Mouse (Mus musculus): ENCODE measurements around the gene Dapk1.

Dapk1 gene

DNA sequence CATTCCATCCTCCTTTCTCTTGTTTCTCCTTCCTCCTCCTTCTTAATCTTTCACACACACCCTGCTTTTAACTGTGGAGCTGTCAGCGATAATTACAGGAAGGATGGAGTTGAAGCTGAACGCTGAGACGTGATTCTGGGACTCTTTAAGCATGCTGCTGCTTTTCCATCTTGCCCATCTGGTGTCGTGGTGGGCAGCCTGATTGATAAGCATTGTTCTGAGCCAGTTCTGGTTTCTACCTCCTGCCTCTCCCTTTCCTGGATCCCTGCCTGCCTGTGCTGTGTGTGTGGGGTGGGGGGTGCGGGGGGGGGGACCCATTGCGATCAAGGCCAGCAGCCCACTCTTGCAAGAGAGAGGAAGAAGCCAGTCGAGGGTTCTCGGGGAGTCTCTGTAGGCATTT lies 95.0 kb downstream of the Dapk1 start:
- no peak for DNase-seq

DNA sequence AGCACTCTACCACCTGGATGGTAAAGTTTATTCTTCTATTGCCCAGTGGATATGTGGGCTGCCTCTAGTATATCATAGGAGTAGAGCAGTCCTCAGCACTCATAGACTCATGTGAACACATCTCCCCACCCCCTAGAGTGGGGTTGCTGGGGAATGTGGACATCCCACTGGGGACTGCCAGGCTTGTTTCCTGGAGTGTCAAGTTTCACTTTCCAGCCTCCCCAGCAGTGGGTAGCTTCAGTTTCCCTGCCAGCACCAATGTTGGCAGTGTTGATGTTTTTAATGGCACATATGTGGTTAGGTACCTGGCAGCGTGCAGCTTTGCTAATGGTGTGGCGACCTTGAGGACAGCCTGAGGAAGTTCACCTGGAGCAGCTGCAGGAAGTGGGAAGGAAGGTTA lies 96.3 kb downstream of the Dapk1 start:
- DNase-seq, result no peak

DNA sequence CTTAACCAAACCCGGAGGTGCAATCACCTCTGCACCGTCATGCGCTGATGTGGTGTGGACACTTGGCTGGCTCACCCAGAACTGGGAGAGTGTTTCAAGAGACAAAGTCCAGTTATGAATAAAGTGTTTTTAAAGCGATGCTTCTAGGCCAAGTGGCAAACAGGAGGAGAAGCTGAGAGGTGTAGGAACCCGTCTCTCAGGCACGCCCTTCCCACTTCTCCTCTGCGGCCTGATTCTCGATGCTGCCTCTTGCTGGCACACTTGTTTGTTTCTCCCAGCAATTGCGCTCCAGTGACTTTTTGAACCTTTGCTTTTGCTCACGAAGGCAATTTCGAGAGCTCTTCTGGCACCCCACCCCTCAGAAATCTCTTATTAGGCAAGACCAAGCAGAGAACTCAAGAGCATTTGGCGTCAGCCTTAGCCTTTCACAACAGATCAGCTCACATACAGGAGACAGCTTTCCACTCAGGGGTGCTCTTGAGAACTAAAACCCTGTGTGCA lies 100.0 kb downstream of the Dapk1 start:
- no peak for DNase-seq

DNA sequence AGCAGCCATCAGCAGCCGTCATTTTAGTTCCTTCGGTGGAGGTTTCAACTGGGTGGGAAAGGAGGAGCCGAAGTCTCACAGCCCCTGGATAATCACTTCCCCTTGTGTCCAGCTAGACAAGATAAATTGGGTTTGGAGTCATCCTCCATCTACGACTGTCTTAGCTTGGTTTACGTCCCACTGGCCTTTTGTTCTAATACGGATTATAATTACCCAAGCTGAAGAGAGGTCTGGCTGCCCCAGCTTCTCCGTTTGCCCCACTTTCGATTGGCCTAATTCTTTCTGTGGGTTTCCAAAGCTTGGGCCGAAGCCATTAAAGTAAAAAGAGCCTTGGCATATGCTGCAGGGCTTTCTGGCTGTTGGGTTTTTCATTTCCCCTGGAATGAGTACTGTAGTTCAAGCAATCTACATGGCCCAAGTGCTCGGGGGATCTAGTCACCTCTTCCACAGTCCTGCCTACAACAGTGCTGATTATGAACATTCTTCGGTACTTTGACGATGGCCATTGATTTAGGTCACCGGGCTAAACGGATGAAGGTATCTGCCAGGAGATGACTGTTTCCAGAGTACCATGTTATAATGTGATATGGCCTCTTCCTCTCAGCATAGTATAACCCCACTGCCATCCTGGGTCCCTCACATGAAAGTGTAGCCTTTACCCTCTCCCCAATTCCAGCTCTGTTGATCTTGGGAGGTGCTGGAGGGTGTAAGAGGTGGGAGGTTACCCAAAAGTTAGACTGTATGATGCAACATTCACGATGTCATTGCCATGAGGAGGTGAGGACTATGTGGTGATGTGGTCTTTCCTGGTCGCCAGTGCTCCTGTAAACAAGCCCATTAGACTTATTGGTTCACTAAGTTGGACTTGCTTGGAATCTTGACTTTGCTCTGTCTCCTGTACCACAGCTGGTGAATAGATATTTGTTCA lies 106.1 kb downstream of the Dapk1 start:
- no peak for DNase-seq

DNA sequence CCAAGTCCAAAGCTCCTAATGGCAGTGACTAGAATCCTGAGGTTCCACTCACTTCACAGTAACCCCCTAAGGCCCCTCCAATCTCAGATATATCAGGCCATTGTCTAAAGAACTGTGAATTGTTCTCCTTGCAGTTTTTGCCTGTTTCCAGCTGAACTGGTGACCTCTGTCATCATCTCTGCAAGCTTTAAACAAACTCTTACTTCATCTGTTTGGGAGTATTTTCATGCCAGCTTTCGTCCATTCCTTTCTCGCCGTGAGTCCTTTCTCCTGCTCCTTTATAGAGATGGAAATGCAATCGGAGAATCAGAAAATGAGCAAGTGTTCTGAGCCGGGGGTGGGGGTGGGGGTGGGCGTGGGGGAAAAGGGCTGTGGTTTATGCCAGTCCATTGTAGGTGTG lies 107.4 kb downstream of the Dapk1 start:
- DNase-seq, result no peak

DNA sequence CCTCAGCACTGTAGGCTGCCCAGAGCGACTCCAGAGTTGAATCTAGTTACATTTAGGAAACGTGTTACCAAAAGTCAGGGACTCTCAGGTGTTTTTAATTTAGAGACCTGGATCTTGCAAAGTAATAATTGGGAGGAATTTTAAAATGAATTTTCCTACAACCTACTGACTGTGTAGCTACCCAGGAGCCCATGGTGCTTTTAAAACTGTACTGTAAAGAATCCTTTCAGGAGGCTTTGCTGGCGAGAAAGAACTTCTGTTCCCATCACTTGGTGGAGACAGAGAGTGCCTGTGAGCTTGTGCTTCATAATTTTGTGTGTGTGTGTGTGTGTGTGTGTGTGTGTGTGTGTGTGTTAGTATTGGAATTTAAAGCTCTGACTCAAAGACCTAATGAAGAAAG lies 109.2 kb downstream of the Dapk1 start:
- no peak for DNase-seq

DNA sequence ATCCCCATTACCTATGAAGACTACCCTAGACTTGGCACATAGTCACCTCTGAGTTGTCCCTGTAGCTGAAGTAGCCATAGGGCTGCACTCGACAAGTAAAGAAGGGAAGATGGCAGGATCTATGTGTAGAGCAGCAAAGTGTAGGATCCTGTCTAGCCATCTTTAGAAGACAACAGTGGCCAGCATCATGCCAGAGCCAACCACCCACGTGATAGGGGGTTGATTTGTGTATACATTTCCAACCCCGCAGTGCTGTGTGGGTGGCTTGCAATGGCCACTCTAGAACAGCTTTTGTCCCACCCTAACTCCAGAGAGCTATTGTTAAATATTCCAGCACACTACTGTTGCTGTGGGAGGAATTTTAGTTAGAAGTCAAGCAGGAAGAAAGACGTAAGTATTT lies 111.8 kb downstream of the Dapk1 start:
- DNase-seq, result no peak

DNA sequence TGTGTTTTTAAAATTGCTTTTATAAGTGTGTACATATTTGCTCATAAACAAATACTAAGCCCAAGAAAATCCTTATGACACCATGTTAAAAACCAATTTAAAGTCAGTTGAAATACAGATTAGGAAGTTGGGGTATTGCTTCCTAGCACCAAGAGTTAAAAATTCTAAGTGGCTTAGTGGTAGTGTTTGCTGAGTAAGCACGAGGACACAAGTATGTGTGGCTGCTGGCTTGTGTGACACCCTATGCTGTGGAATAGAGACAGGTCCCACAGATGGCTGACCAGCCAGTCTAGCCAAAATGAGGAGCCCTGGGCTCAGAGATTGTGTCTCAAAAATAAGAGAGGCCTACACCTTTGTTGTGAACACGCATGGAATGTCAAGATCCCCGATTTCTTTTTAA lies 114.4 kb downstream of the Dapk1 start:
- no peak for DNase-seq

DNA sequence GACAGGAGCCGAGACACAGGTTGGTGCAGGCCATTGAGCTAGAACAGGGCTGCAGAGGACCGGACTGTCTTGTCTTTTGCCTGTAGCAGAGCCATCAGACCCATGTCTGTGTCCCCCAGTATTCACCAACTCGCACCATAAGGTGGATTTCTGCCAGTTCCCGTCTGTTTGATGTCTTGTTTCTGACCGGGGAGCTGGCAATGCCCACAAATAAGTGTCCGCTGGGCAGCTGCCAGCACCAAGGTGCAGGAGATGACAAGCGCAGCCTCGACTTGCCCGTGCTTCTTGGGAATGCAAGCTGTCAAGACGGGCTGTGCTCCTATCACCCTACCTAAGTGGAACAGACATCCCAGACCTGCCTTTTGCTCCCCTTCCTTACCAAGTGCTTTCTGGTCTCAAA lies 115.7 kb downstream of the Dapk1 start:
- DNase-seq, result no peak

DNA sequence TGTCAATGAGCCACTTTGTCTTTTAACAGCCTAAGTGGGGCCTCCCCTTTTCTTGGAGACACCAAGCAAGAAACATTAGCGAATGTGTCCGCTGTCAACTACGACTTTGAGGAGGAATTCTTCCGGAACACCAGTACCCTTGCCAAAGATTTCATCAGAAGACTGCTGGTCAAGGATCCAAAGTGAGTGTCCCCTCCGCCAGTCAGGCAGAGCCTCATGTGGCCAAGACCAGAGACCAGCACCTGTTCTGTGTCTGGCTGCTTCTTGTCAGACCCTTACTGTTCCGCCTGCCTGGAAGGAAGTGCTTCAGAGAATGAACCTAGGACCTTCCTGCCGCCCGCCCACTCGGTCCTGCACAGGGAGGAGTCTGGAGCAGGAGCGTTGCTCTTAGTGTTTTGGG lies 117.8 kb downstream of the Dapk1 start:
- DNase-seq, result no peak

DNA sequence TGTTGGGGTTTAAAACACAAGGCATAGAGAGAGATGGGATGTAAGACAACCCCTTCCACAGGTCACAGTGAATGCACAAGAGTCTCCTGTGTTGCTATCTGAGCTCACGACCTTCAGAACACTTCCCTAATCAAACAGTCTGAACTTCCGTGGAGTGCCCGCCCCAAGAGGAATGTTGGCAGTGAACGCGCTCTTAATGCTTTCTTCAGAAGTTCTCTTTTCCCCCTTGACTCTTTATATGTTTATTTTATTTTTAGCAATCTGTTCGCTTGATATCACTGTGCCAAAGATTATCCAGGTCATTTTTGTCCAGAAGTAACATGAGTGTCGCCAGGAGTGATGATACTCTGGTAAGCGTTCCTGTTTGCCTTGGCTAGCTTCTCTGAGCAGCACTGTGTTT lies 121.0 kb downstream of the Dapk1 start:
- DNase-seq, result no peak

DNA sequence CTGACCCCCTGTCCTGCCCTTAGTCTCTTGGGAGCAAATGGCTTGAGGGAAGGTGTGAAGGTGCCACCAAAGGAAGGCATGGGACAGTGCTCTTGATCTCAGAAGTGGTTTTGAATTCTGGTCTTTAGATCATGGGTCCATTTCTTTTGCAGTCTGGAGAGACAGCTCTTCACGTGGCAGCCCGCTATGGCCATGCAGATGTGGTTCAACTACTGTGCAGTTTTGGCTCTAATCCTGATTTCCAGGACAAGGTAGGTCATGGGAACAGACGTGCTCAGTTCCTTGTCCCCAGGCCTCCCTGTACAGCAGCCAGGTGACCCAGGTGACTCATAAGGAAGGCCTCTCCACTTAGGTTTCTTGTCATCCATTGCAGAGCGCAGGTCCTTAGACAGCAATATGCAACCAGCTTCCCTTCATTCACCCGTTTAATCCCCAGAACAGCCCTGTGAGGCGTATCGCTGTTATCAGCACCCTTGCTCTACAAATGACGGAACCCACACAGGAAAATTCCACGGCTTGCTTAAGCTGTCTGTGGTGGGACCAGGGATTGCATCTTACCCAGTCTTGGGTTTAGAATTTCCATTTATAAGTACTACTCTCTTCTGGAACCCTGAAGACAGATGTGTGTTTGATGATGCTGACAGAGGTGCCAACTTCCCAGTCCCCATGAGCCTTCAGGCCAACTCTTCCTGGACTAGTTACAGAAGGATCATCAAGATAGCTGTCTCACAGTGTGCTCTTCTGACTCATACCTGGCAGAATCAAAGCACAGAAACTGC lies 126.7 kb downstream of the Dapk1 start:
- DNase-seq, result no peak

DNA sequence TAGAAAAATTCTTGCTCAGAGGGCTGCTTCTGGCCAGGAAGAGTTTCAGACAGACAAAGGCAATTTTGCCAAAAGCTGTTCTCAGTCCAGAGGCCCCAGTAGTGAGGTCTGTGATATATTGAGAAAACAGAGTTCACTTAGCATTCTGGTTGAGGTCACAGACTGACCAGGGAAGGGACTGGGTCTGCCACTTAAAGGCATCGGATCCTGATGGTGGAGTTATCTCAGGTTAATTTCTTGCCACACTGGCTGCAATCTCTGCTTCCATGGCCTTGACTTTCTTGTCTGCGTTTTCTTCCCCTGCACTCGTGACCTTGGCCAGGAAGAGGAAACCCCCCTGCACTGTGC lies 127.3 kb downstream of the Dapk1 start:
- DNase-seq, result no peak

DNA sequence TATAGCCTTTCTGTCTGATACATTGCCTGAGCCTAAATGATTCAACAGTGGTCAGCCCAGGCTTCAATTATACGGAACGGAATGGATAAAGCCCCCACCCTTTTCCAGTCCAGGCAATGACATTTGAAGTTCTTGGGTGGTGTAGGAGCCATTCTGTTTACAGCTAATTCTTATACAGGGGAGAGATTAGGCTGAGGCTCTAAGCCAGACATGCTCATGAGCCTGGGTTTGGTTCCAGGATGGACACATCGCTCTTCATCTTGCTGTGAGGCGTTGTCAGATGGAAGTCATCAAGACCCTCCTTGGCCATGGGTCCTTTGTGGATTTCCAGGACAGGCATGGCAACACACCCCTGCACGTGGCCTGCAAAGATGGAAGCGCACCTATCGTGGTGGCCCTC lies 128.8 kb downstream of the Dapk1 start:
- DNase-seq, result no peak

DNA sequence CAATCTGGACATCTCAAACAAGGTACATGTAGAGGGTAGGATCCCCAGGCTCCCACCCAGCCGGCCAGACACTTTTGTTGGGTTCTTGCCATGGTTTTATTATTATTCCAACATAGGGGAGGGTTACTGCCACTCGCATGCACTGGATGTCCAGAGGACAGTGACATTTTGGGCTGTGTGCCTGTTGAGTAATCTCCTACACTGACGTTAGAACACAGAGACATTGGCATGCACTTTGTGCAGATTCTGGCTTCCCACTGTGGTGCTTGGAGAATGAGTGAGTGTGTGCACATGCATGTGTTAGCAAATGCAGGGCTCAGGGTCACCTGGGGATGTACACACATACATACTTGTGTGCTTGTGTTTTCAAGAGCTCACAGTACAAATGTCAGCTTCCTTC lies 129.3 kb downstream of the Dapk1 start:
- DNase-seq, result no peak

DNA sequence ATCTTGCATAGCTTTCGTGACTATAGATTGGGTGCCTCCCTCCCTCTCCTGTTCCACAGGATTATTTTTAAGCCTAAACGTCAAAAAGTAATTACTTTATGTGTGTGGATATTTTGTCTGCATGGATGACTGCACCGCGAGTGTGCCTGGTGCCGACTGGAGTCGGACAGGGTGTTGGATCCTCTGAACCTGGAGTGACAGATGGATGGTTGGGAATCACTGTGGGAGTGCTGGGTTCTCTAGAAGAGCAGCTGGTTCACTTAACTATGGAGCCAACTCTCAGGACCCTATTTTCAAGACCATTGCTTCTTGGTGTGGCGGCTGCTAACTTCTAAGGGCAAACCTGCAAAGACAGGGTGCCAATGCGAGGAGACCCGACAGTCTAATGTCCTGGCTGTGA lies 133.6 kb downstream of the Dapk1 start:
- DNase-seq, result no peak

DNA sequence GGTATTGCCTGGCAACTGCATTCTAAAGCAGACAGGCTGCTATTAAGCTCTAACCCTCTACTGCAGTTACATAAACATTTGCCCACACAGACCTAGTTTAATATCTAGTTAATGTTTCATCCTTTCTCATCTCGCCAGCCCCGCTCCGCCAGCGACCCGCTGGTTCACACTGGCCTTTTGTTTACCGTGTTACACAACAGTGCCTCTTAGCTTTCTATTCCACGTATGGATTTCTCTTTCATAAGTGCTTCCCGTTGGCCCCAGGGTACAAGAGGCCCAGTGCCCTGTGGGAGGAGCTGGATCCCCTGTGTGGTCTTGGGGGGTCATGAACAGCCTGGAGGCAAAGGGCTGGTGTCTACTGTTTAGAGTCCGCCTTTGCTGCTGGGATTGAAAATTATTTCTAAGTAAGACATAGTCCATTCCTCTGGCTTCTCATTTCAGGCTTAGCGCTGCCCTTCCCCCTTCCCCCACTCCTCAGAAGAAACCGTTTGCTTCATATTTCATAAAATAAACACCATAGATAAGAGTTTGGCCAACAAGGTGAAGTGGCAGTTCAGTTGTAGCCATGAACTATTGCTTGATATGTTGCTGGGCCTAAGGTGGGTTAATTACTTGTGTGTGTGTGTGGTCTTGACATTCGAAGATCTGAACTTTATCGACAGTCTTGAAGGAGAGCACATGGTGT lies 134.8 kb downstream of the Dapk1 start:
- DNase-seq, result no peak

DNA sequence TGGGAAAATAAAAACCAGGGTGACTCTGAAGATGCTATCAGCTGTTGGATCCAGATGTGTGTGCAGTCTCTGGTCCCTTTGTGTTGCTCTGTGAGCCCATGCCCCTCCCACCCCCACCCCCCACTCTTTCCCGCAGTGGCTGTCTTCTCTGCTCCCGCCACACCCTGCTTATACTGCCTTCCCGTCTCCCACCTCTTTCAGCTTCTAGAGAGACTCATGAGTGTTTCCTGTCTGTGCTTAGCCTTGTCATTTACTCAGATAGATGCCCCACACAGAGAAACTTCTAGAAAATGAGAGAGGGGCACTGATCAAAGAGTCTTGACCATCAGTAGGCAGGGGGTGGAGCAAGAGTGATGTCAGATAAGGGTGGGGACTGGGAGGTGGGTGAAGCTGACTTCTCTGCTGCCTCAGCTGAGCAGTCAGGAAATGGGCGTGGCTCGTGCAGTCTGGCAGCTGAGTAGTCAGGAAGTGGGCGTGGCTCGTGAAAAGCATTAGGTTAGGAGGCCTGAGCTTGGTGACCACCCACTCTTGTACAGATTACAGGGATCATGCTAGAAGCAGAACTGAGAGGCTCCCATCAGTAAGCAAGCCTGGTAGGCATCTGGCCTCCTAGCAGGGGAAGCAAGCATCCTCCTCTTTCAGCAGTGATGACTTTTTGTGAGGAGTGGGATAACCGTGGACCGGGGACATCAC lies 136.0 kb downstream of the Dapk1 start:
- DNase-seq, result peak; percentile 68

DNA sequence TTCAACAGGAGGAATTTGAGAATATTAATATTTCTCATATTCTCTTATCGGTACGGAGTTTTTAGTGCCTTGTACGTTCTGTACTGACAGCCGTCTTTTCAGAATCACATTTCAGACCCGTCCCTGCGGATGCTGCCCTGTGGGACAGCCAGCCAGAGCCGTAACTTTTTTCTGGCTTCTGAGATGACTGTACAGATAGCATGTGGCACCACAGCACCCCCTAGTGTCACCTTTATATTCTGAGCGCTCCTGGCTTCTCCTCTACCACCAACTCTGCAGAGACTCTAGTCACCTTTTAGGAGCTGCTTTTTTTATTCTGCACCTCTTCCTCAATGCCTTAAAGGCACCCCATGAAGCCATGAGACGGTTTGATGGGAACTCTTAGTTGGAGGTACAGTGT lies 136.7 kb downstream of the Dapk1 start:
- peak; percentile 67 for DNase-seq

DNA sequence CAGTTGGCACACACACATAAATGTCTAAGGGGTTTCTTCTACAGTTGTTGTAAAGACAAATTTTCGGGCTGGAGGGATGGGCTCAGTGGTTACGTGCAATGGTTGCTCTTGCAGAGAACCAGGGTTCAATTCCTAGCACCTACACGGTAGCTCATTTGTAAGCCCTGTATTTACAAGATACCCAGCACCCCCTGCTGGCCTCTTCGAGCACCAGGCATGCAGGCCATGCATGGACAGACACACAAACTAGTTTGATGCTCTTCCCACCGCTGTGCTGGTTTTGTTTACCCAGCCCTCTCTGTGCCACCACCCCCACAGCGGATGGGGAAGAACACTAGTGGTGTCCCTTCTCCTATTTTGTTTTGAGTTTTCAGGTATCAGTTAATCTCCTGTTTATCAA lies 138.5 kb downstream of the Dapk1 start:
- DNase-seq, result no peak

DNA sequence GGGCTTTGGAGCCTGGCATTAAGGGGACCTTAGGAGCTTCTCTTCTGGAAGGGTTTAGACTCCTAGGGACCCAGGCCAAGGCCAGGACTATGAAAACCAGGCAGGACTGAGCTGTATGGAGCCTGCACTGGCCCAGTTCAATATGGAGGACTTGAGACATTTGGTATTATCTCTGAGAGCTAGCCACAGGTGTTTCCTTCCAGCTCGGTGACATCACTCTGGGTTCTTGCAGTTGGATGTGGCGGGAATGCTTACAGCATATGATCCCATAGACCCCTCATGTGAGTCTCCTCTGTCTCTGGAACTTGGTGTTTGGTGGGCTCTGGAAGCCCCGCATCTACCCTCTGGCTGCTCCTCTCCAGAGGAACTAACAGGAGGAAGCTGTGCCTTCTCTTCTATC lies 140.9 kb downstream of the Dapk1 start:
- DNase-seq, result no peak

DNA sequence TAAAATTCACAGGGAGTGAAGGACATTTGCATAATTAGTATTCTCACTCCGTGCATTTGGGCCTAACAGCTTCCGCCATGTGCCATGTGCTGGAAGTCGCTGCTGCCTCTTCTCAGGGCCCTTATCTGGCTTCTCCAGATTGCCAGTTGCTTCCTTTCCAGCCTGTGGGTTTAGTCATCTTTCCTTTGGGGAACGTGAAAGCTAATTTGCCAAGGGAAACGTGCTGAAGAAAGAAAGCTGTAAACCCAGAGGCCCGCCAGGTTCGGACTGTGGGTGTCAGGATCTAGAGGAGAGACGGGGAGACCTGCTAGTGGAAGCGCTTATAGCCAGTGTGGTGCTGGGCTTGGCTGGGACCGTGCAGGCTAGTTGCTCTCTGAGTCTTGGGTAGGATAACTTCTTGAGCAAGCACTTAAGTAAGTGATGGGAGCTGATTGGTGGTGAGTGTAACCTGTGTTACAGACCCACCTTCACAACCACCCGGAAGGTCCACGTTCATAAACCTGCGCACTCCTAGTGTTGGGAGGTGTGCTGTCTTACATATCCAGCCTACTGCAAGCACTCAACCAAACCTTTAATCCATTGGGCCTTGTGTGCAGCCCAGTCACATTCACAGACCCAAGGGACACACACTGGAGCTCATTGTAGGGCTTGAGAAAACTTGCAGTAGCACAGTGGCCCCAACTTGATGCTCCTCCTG lies 141.8 kb downstream of the Dapk1 start:
- DNase-seq, result peak; percentile 52
